Mouse (Mus musculus) thymus, adult 2 months (tissue): ENCODE data around the gene Erp44.

Experiments
- CTCF ChIP-seq: fragments of 200-500 bp; IDR thresholded peaks from 2 replicates; pipeline ENCODE4 v1.5.1; 2012; ENCODE audit warnings: mild to moderate bottlenecking, control low read depth, low read length, moderate library complexity, borderline replicate concordance; ENCODE audit not compliant: control insufficient read depth, poor library complexity, insufficient read depth; ENCODE audit errors: extremely low read depth
- POLR2A ChIP-seq: fragments of 200-500 bp; IDR thresholded peaks from 2 replicates; pipeline ENCODE4 v1.6.1; 2012; ENCODE audit warnings: mild to moderate bottlenecking, low read length, control low read depth, moderate library complexity; ENCODE audit not compliant: control insufficient read depth, poor library complexity, insufficient read depth; ENCODE audit errors: extremely low read depth

- no peak for TF ChIP-seq POLR2A
- no peak for TF ChIP-seq CTCF
Observed at GRCm38 (mm10) chr4:48225604-48226003, 53.8 kb downstream of the Erp44 start.
